Mouse (Mus musculus): ENCODE measurements at regions not wholly inside any gene's neighbourhood (a gene's known extent, or its start where the extent isn't known, plus 50 kb on each side); places are given as distances from the start of the nearest gene placed in this dataset.

GRCm38 (mm10) chr9:59232682-59233081 lies 58.7 kb upstream of the Adpgk start:
- 87% methylated on average over 3 of the region's 3 CpGs for WGBS
- Histone ChIP-seq H3K4me3 (ENCODE audit: low read depth, low read length) (no peak overlapping the region), H3K9ac (ENCODE audit: low read length) (no peak overlapping the region), H3K27ac (ENCODE audit: low read depth, low read length) (no peak overlapping the region), H3K9me3 (ENCODE audit: control insufficient read depth, low read length) (no peaks in the 10 kb centered on the region), H3K4me2 (ENCODE audit: low read depth) (no peak overlapping the region), H3K4me1 (ENCODE audit: control insufficient read depth, insufficient read depth, low read length) (no peaks in the 10 kb centered on the region), H3K36me3 (ENCODE audit: control insufficient read depth, insufficient read depth, low read length) (no peaks in the 10 kb centered on the region), H3K27me3 (ENCODE audit: control insufficient read depth, insufficient read depth, low read length) (no peaks in the 10 kb centered on the region)
- ATAC-seq (ENCODE audit: insufficient read depth, low FRiP score, low TSS enrichment), result no peak
- no peak for DNase-seq (ENCODE audit: low spot score)

- no peaks in the 10 kb centered on the region for H3K27me3 ChIP-seq (ENCODE audit: control insufficient read depth, insufficient read depth, low read length)
- H3K27ac ChIP-seq (ENCODE audit: low read depth, low read length), result no peak overlapping the region
- H3K9ac ChIP-seq (ENCODE audit: low read length), result no peak overlapping the region
- H3K4me2 ChIP-seq (ENCODE audit: low read depth), result no peak overlapping the region
- H3K4me3 ChIP-seq (ENCODE audit: low read depth, low read length), result no peak overlapping the region
- DNase-seq (ENCODE audit: low spot score) (no peak), ATAC-seq (ENCODE audit: insufficient read depth, low FRiP score, low TSS enrichment) (no peak)
- H3K4me1 ChIP-seq (ENCODE audit: control insufficient read depth, insufficient read depth, low read length), result no peaks in the 10 kb centered on the region
- no peaks in the 10 kb centered on the region for H3K36me3 ChIP-seq (ENCODE audit: control insufficient read depth, insufficient read depth, low read length)
- H3K9me3 ChIP-seq (ENCODE audit: control insufficient read depth, low read length), result no peaks in the 10 kb centered on the region
- 91% methylated on average over 7 of the region's 7 CpGs for WGBS
Observed at GRCm38 (mm10) chr9:59231947-59232346, 59.4 kb upstream of the Adpgk start.

GRCm38 (mm10) chr9:59231186-59231585 lies 60.2 kb upstream of the Adpgk start:
- H3K9me3 ChIP-seq (ENCODE audit: control insufficient read depth, low read length), result no peaks in the 10 kb centered on the region
- no peak overlapping the region for H3K4me3 ChIP-seq (ENCODE audit: low read depth, low read length)
- H3K4me2 ChIP-seq (ENCODE audit: low read depth), result no peak overlapping the region
- H3K36me3 ChIP-seq (ENCODE audit: control insufficient read depth, insufficient read depth, low read length), result no peaks in the 10 kb centered on the region
- ATAC-seq (ENCODE audit: insufficient read depth, low FRiP score, low TSS enrichment) (no peak), DNase-seq (ENCODE audit: low spot score) (no peak)
- no peaks in the 10 kb centered on the region for H3K4me1 ChIP-seq (ENCODE audit: control insufficient read depth, insufficient read depth, low read length)
- 89% methylated on average over 5 of the region's 5 CpGs for WGBS
- H3K27ac ChIP-seq (ENCODE audit: low read depth, low read length), result no peak overlapping the region
- H3K27me3 ChIP-seq (ENCODE audit: control insufficient read depth, insufficient read depth, low read length), result no peaks in the 10 kb centered on the region
- no peak overlapping the region for H3K9ac ChIP-seq (ENCODE audit: low read length)

GRCm38 (mm10) chr9:59230161-59230560 lies 61.2 kb upstream of the Adpgk start:
- no peaks in the 10 kb centered on the region for H3K36me3 ChIP-seq (ENCODE audit: control insufficient read depth, insufficient read depth, low read length)
- WGBS, result 91% methylated on average over 5 of the region's 5 CpGs
- no peaks in the 10 kb centered on the region for H3K27me3 ChIP-seq (ENCODE audit: control insufficient read depth, insufficient read depth, low read length)
- ATAC-seq (ENCODE audit: insufficient read depth, low FRiP score, low TSS enrichment) (no peak), DNase-seq (ENCODE audit: low spot score) (no peak)
- H3K4me1 ChIP-seq (ENCODE audit: control insufficient read depth, insufficient read depth, low read length), result no peaks in the 10 kb centered on the region
- H3K4me3 ChIP-seq (ENCODE audit: low read depth, low read length), result no peak overlapping the region
- H3K9ac ChIP-seq (ENCODE audit: low read length), result no peak overlapping the region
- H3K4me2 ChIP-seq (ENCODE audit: low read depth), result no peak overlapping the region
- H3K9me3 ChIP-seq (ENCODE audit: control insufficient read depth, low read length), result no peaks in the 10 kb centered on the region
- H3K27ac ChIP-seq (ENCODE audit: low read depth, low read length), result no peak overlapping the region

- 85% methylated on average over 4 of the region's 4 CpGs for WGBS
- ATAC-seq (ENCODE audit: insufficient read depth, low FRiP score, low TSS enrichment), result no peak
Observed at GRCm38 (mm10) chr9:59227948-59228347, 63.4 kb upstream of the Adpgk start.

GRCm38 (mm10) chr9:59226361-59226760 lies 65.0 kb upstream of the Adpgk start:
- DNase-seq (ENCODE audit: low spot score), result no peak
- no peaks in the 10 kb centered on the region for H3K4me1 ChIP-seq (ENCODE audit: control insufficient read depth, insufficient read depth, low read length)

More at GRCm38 (mm10) chr9:59227948-59228347, 63.4 kb upstream of the Adpgk start:
- H3K27ac ChIP-seq (ENCODE audit: low read depth, low read length), result no peak overlapping the region
- no peaks in the 10 kb centered on the region for H3K27me3 ChIP-seq (ENCODE audit: control insufficient read depth, insufficient read depth, low read length)
- no peak overlapping the region for H3K4me2 ChIP-seq (ENCODE audit: low read depth)
- no peaks in the 10 kb centered on the region for H3K9me3 ChIP-seq (ENCODE audit: control insufficient read depth, low read length)
- H3K4me3 ChIP-seq (ENCODE audit: low read depth, low read length), result no peak overlapping the region
- H3K4me1 ChIP-seq (ENCODE audit: control insufficient read depth, insufficient read depth, low read length), result no peaks in the 10 kb centered on the region
- no peak for DNase-seq (ENCODE audit: low spot score)
- no peaks in the 10 kb centered on the region for H3K36me3 ChIP-seq (ENCODE audit: control insufficient read depth, insufficient read depth, low read length)
- H3K9ac ChIP-seq (ENCODE audit: low read length), result no peak overlapping the region

GRCm38 (mm10) chr9:59219277-59219676 lies 72.1 kb upstream of the Adpgk start:
- ATAC-seq (ENCODE audit: insufficient read depth, low FRiP score, low TSS enrichment), result no peak
- Histone ChIP-seq H3K27ac (ENCODE audit: low read depth, low read length) (no peak overlapping the region), H3K4me2 (ENCODE audit: low read depth) (no peak overlapping the region), H3K4me3 (ENCODE audit: low read depth, low read length) (no peak overlapping the region), H3K9ac (ENCODE audit: low read length) (no peak overlapping the region), H3K9me3 (ENCODE audit: control insufficient read depth, low read length) (no peaks in the 10 kb centered on the region), H3K4me1 (ENCODE audit: control insufficient read depth, insufficient read depth, low read length) (no peaks in the 10 kb centered on the region), H3K27me3 (ENCODE audit: control insufficient read depth, insufficient read depth, low read length) (no peaks in the 10 kb centered on the region), H3K36me3 (ENCODE audit: control insufficient read depth, insufficient read depth, low read length) (no peaks in the 10 kb centered on the region)
- DNase-seq (ENCODE audit: low spot score), result no peak
- WGBS, result 80% methylated on average over 4 of the region's 4 CpGs

More at GRCm38 (mm10) chr9:59226361-59226760, 65.0 kb upstream of the Adpgk start:
- Histone ChIP-seq H3K36me3 (ENCODE audit: control insufficient read depth, insufficient read depth, low read length) (no peaks in the 10 kb centered on the region), H3K9ac (ENCODE audit: low read length) (no peak overlapping the region), H3K4me3 (ENCODE audit: low read depth, low read length) (no peak overlapping the region), H3K27me3 (ENCODE audit: control insufficient read depth, insufficient read depth, low read length) (no peaks in the 10 kb centered on the region), H3K9me3 (ENCODE audit: control insufficient read depth, low read length) (no peaks in the 10 kb centered on the region), H3K4me2 (ENCODE audit: low read depth) (no peak overlapping the region), H3K27ac (ENCODE audit: low read depth, low read length) (no peak overlapping the region)
- WGBS, result 89% methylated on average over 4 of the region's 4 CpGs
- no peak for ATAC-seq (ENCODE audit: insufficient read depth, low FRiP score, low TSS enrichment)

- Histone ChIP-seq H3K9me3 (ENCODE audit: control insufficient read depth, low read length) (no peaks in the 10 kb centered on the region), H3K4me3 (ENCODE audit: low read depth, low read length) (no peak overlapping the region), H3K27ac (ENCODE audit: low read depth, low read length) (no peak overlapping the region), H3K9ac (ENCODE audit: low read length) (no peak overlapping the region), H3K4me2 (ENCODE audit: low read depth) (no peak overlapping the region), H3K36me3 (ENCODE audit: control insufficient read depth, insufficient read depth, low read length) (no peaks in the 10 kb centered on the region), H3K27me3 (ENCODE audit: control insufficient read depth, insufficient read depth, low read length) (no peaks in the 10 kb centered on the region), H3K4me1 (ENCODE audit: control insufficient read depth, insufficient read depth, low read length) (peaks cover 6% of the 10 kb centered on the region)
- WGBS, result 88% methylated on average over 15 of the region's 15 CpGs
- ATAC-seq (ENCODE audit: insufficient read depth, low FRiP score, low TSS enrichment) (no peak), DNase-seq (ENCODE audit: low spot score) (no peak)
Observed at GRCm38 (mm10) chr9:59202654-59203514, 88.5 kb upstream of the Adpgk start.

GRCm38 (mm10) chr9:59199495-59200196 lies 91.7 kb upstream of the Adpgk start:
- Histone ChIP-seq H3K36me3 (ENCODE audit: control insufficient read depth, insufficient read depth, low read length) (no peaks in the 10 kb centered on the region), H3K9me3 (ENCODE audit: control insufficient read depth, low read length) (no peaks in the 10 kb centered on the region), H3K4me1 (ENCODE audit: control insufficient read depth, insufficient read depth, low read length) (peaks cover 6% of the 10 kb centered on the region), H3K27ac (ENCODE audit: low read depth, low read length) (no peak overlapping the region), H3K4me2 (ENCODE audit: low read depth) (no peak overlapping the region), H3K4me3 (ENCODE audit: low read depth, low read length) (no peak overlapping the region), H3K27me3 (ENCODE audit: control insufficient read depth, insufficient read depth, low read length) (no peaks in the 10 kb centered on the region), H3K9ac (ENCODE audit: low read length) (no peak overlapping the region)
- WGBS, result 75% methylated on average over 19 of the region's 19 CpGs
- ATAC-seq (ENCODE audit: insufficient read depth, low FRiP score, low TSS enrichment), result no peak
- no peak for DNase-seq (ENCODE audit: low spot score)
